Mouse (Mus musculus) CH12.LX (cell line): ENCODE results near the gene Micu1. TPM values are rescaled to one million over a fixed set of nuclear protein-coding genes. Genes with fewer than 3 reads are reported as not detected.

Experiments
- DNase-seq: peaks from one replicate; pipeline ENCODE4 v3.0.0-alpha.2; 2013; ENCODE audit errors: extremely low read depth
- H3K27ac ChIP-seq: 2 replicates; pipeline ENCODE4 v1.5.1; 2012; ENCODE audit warnings: low read depth, mild to moderate bottlenecking, control low read depth, moderate library complexity; ENCODE audit not compliant: insufficient read depth
- H3K27me3 ChIP-seq: replicated peaks from 2 replicates; pipeline ENCODE3; 2012; ENCODE audit warnings: inconsistent platforms
- H3K36me3 ChIP-seq, 2 experiments: replicated peaks in 1 of 2; 2 replicates each; pipeline versions ENCODE3 to v1.6.1; 2012; ENCODE audit warnings: inconsistent platforms in 1 of 2, low read length in 1 of 2, mild to moderate bottlenecking in 1 of 2, mixed read lengths in 1 of 2, moderate library complexity in 1 of 2; ENCODE audit not compliant: control insufficient read depth in 1 of 2, insufficient read depth in 1 of 2
- H3K4me1 ChIP-seq, 2 experiments: 2 replicates each; pipeline ENCODE4 v1.6.1; 2012; ENCODE audit warnings: inconsistent platforms in 1 of 2, moderate library complexity in 1 of 2; ENCODE audit not compliant: insufficient read depth in 2 of 2, control insufficient read depth in 1 of 2
- H3K4me2 ChIP-seq: 2 replicates; pipeline ENCODE4 v1.6.1; 2012; ENCODE audit warnings: low read depth, mild to moderate bottlenecking, control low read depth; ENCODE audit not compliant: poor library complexity, insufficient read depth, severe bottlenecking
- H3K4me3 ChIP-seq, 3 experiments: fragments of 150-350 bp in 1 of 3; sonication (generic) in 1 of 3; replicated peaks in 1 of 3; 2 replicates each; pipeline versions ENCODE3 to v1.5.1; 2011 to 2012; ENCODE audit warnings: low read depth in 2 of 3, low read length in 2 of 3, mild to moderate bottlenecking in 2 of 3, moderate library complexity in 2 of 3, control low read depth in 1 of 3, improper control_type of control experiment in 1 of 3, inconsistent platforms in 1 of 3, mixed read lengths in 1 of 3; ENCODE audit not compliant: poor library complexity in 1 of 3
- H3K79me2 ChIP-seq: replicated peaks from 2 replicates; pipeline ENCODE4 v1.6.1; 2012; ENCODE audit warnings: mild to moderate bottlenecking, moderate library complexity; ENCODE audit not compliant: control insufficient read depth, poor library complexity, insufficient read depth, severe bottlenecking; ENCODE audit errors: extremely low read depth
- H3K9ac ChIP-seq: 2 replicates; pipeline ENCODE4 v1.6.1; 2012; ENCODE audit warnings: low read depth, mild to moderate bottlenecking, control low read depth, moderate library complexity; ENCODE audit not compliant: insufficient read depth
- H3K9me3 ChIP-seq: replicated peaks from 2 replicates; pipeline ENCODE3; 2012; ENCODE audit warnings: low read length, inconsistent platforms, mixed read lengths
- BHLHE40 ChIP-seq: IDR thresholded peaks from 2 replicates; pipeline ENCODE4 v1.6.1; 2011; ENCODE audit warnings: mild to moderate bottlenecking, low read depth, low read length, improper control_type of control experiment
- CHD1 ChIP-seq: IDR thresholded peaks from 2 replicates; pipeline ENCODE4 v1.6.1; 2012; ENCODE audit warnings: low read depth, low read length, improper control_type of control experiment, inconsistent platforms
- CHD2 ChIP-seq: IDR thresholded peaks from 2 replicates; pipeline ENCODE4 v1.6.1; 2011; ENCODE audit warnings: low read length, improper control_type of control experiment
- CTCF ChIP-seq, 2 experiments: IDR thresholded peaks in 1 of 2; conservative IDR thresholded peaks in 1 of 2; 2 replicates each; pipeline ENCODE4 v1.5.1; 2011 to 2012; ENCODE audit warnings: low read depth in 2 of 2, low read length in 2 of 2, improper control_type of control experiment in 1 of 2, inconsistent platforms in 1 of 2, mild to moderate bottlenecking in 1 of 2, moderate library complexity in 1 of 2
- GABPA ChIP-seq: IDR thresholded peaks from 2 replicates; pipeline ENCODE4 v1.6.1; 2012; ENCODE audit warnings: low read depth, low read length, improper control_type of control experiment, inconsistent platforms; ENCODE audit not compliant: insufficient replicate concordance
- JUN ChIP-seq: IDR thresholded peaks from 2 replicates; pipeline ENCODE4 v1.6.1; 2011; ENCODE audit warnings: low read depth, mild to moderate bottlenecking, low read length, improper control_type of control experiment, moderate library complexity; ENCODE audit not compliant: insufficient read depth
- JUND ChIP-seq: conservative IDR thresholded peaks from 2 replicates; pipeline ENCODE4 v1.6.1; 2011; ENCODE audit warnings: low read depth, low read length, improper control_type of control experiment
- KAT2A ChIP-seq: IDR thresholded peaks from 2 replicates; pipeline ENCODE4 v1.6.1; 2012; ENCODE audit warnings: low read length, improper control_type of control experiment, inconsistent platforms; ENCODE audit not compliant: insufficient replicate concordance
- MEF2A ChIP-seq: IDR thresholded peaks from 2 replicates; pipeline ENCODE4 v1.6.1; 2014; ENCODE audit warnings: low read depth, mild to moderate bottlenecking, inconsistent platforms, low read length, improper control_type of control experiment, borderline replicate concordance
- MXI1 ChIP-seq: IDR thresholded peaks from 2 replicates; pipeline ENCODE4 v1.6.1; 2011; ENCODE audit warnings: mild to moderate bottlenecking, low read depth, low read length, improper control_type of control experiment
- NELFE ChIP-seq: IDR thresholded peaks from 2 replicates; pipeline ENCODE4 v1.6.1; 2011; ENCODE audit warnings: low read depth, low read length, improper control_type of control experiment
- NRF1 ChIP-seq: IDR thresholded peaks from 2 replicates; pipeline ENCODE4 v1.6.1; 2014; ENCODE audit warnings: low read depth, mild to moderate bottlenecking, inconsistent platforms, low read length, improper control_type of control experiment, moderate library complexity
- POLR2A ChIP-seq: IDR thresholded peaks from 2 replicates; pipeline ENCODE4 v1.6.1; 2011; ENCODE audit warnings: low read depth, mild to moderate bottlenecking, improper control_type of control experiment, low read length
- RAD21 ChIP-seq: IDR thresholded peaks from 2 replicates; pipeline ENCODE4 v1.6.1; 2011; ENCODE audit warnings: low read depth, mild to moderate bottlenecking, low read length, improper control_type of control experiment, moderate library complexity
- RCOR1 ChIP-seq: conservative IDR thresholded peaks from 2 replicates; pipeline ENCODE4 v1.6.1; 2012; ENCODE audit warnings: low read depth, mild to moderate bottlenecking, inconsistent platforms, low read length, improper control_type of control experiment
- SIN3A ChIP-seq: IDR thresholded peaks from 2 replicates; pipeline ENCODE4 v1.6.1; 2012; ENCODE audit warnings: low read length, improper control_type of control experiment, inconsistent platforms
- SMC3 ChIP-seq: IDR thresholded peaks from 2 replicates; pipeline ENCODE4 v1.6.1; 2011; ENCODE audit warnings: low read depth, low read length, improper control_type of control experiment
- TBP ChIP-seq: conservative IDR thresholded peaks from 2 replicates; pipeline ENCODE4 v1.6.1; 2011; ENCODE audit warnings: low read depth, low read length, improper control_type of control experiment
- TCF12 ChIP-seq: IDR thresholded peaks from 2 replicates; pipeline ENCODE4 v1.6.1; 2014; ENCODE audit warnings: low read depth, mild to moderate bottlenecking, inconsistent platforms, low read length, improper control_type of control experiment
- UBTF ChIP-seq: IDR thresholded peaks from 2 replicates; pipeline ENCODE4 v1.6.1; 2012; ENCODE audit warnings: low read depth, mild to moderate bottlenecking, inconsistent platforms, low read length, improper control_type of control experiment, moderate library complexity
- USF1 ChIP-seq: IDR thresholded peaks from 2 replicates; pipeline ENCODE4 v1.6.1; 2014; ENCODE audit warnings: low read depth, mild to moderate bottlenecking, inconsistent platforms, low read length, improper control_type of control experiment
- USF2 ChIP-seq: conservative IDR thresholded peaks from 2 replicates; pipeline ENCODE4 v1.6.1; 2011; ENCODE audit warnings: low read depth, low read length, improper control_type of control experiment
- ZC3H11A ChIP-seq: IDR thresholded peaks from 2 replicates; pipeline ENCODE4 v1.6.1; 2012; ENCODE audit warnings: low read depth, mild to moderate bottlenecking, inconsistent platforms, low read length, improper control_type of control experiment
- dilution Hi-C: fragments of 300-500 bp; cut with MboI; formaldehyde crosslinking; loops from 2 replicates; pipeline ENCODE4 v1.14.3; 2020; ENCODE audit warnings: low sequenced_read_pairs; ENCODE audit not compliant: extremely low pct_unique_long_range_greater_than_20kb, extremely low pct_ligation_motif_present
- in situ Hi-C: fragments of 300-500 bp; cut with MboI; formaldehyde crosslinking; loops from 3 replicates; pipeline ENCODE4 v1.14.3; 2019; ENCODE audit warnings: low sequenced_read_pairs, low pct_ligation_motif_present, low pct_unique_long_range_greater_than_20kb, mixed read lengths
- polyA plus RNA-seq: library from polyadenylated mRNA; unstranded; fragments of >175 nt; gene quantifications from 2 replicates; pipeline ENCODE4 v1.2.1, GENCODE M21; 2012; ENCODE audit warnings: low read depth; ENCODE audit not compliant: insufficient read length
- total RNA-seq, 2 experiments: library from RNA; depleted of rRNA; stranded (reverse); fragments of 300-350 nt in 1 of 2; fragments of >200 nt in 1 of 2; gene quantifications; 2 replicates each; pipeline ENCODE4 v1.2.3; 2012 to 2014

The Micu1 gene
- total and polyA plus RNA-seq, 3 experiments, result 23.1 to 37.1 (median 29.3) TPM

GRCm38 (mm10) chr10:59780698-59781097, 78.4 kb downstream of the Micu1 start:
- Histone ChIP-seq H3K9me3 (no peaks in the 10 kb centered on the region), H3K79me2 (no peaks in the 10 kb centered on the region), H3K36me3 (peaks cover 0 to 33% of the 10 kb centered on the region in 2 experiments), H3K9ac (no peak overlapping the region), H3K4me3 (no peak overlapping the region), H3K27ac (no peak overlapping the region), H3K27me3 (no peaks in the 10 kb centered on the region), H3K4me2 (no peak overlapping the region), H3K4me1 (peaks cover 0 to 5% of the 10 kb centered on the region in 2 experiments; a peak in 1 of 4 replicates)
- no peak for DNase-seq
- no peak for TF ChIP-seq RAD21
- TF ChIP-seq CTCF (conservative IDR thresholded peaks at IDR 0.05 in 1 of 2, IDR thresholded peaks at IDR 0.05 in 1 of 2; ENCODE audit: low read depth in 2 of 2, low read length in 2 of 2), result no peak
- no peak for TF ChIP-seq UBTF
- TF ChIP-seq SIN3A, result no peak
- no peak for TF ChIP-seq TCF12
- TF ChIP-seq BHLHE40, result no peak
- no peak for TF ChIP-seq RCOR1
- no peak for TF ChIP-seq POLR2A
- TF ChIP-seq KAT2A, result no peak
- no peak for TF ChIP-seq USF1
- no peak for TF ChIP-seq USF2
- TF ChIP-seq JUN, result no peak
- TF ChIP-seq MEF2A, result no peak
- in situ Hi-C loops (no loop called here), dilution Hi-C loops (no loop called here)

GRCm38 (mm10) chr10:59781205-59781931, 79.1 kb downstream of the Micu1 start:
- in situ Hi-C loops, result no loop called here
- no peaks in the 10 kb centered on the region for H3K79me2 ChIP-seq
- H3K27me3 ChIP-seq, result no peaks in the 10 kb centered on the region
- no peak overlapping the region for H3K4me3 ChIP-seq
- no peak overlapping the region for H3K4me2 ChIP-seq
- no peaks in the 10 kb centered on the region for H3K9me3 ChIP-seq
- peaks cover 0 to 5% of the 10 kb centered on the region in 2 experiments; a peak in 1 of 4 replicates for H3K4me1 ChIP-seq
- DNase-seq, result no peak
- TF ChIP-seq MEF2A (no peak), SMC3 (no peak), JUND (no peak), GABPA (no peak), USF1 (no peak), NELFE (no peak), TCF12 (no peak), CTCF (conservative IDR thresholded peaks at IDR 0.05 in 1 of 2, IDR thresholded peaks at IDR 0.05 in 1 of 2; ENCODE audit: low read depth in 2 of 2, low read length in 2 of 2) (no peak), RAD21 (no peak), CHD1 (no peak), ZC3H11A (no peak), MXI1 (no peak), CHD2 (no peak), SIN3A (no peak), TBP (no peak), NRF1 (no peak)
- TF ChIP-seq, all 38 proteins: peak for 0
- dilution Hi-C loops, result no loop called here
- no peak overlapping the region for H3K9ac ChIP-seq
- H3K27ac ChIP-seq, result no peak overlapping the region
- H3K36me3 ChIP-seq, result peaks cover 0 to 29% of the 10 kb centered on the region in 2 experiments
